Mouse (Mus musculus) stomach, postnatal 0 days (tissue): ENCODE measurements around the gene Fmnl1. TPM values are rescaled to one million over a fixed set of nuclear protein-coding genes. Genes with fewer than 3 reads are reported as not detected.

Experiments
- ATAC-seq: fragments of 200-750 bp; cut with Nextera tagmentation; 2 replicates; pipeline ENCODE4 v1.8.0; 2017; ENCODE audit not compliant: low FRiP score, low TSS enrichment
- DNase-seq: peaks from one replicate; pipeline ENCODE4 v3.0.0-alpha.2; 2016; ENCODE audit warnings: low spot score
- H3K27ac ChIP-seq: fragments of 300-500 bp; sonication (generic); replicated peaks from 2 replicates; pipeline ENCODE4 v1.5.1; 2014; ENCODE audit warnings: mild to moderate bottlenecking, control low read depth
- H3K27me3 ChIP-seq: fragments of 300-500 bp; sonication (generic); 2 replicates; pipeline ENCODE4 v1.6.1; 2014; ENCODE audit warnings: low read length; ENCODE audit not compliant: control insufficient read depth, insufficient read depth
- H3K36me3 ChIP-seq: fragments of 300-500 bp; sonication (generic); 2 replicates; pipeline ENCODE4 v1.6.1; 2014; ENCODE audit warnings: low read length, mixed read lengths; ENCODE audit not compliant: control insufficient read depth, insufficient read depth
- H3K4me1 ChIP-seq: fragments of 300-500 bp; sonication (generic); replicated peaks from 2 replicates; pipeline ENCODE4 v1.6.1; 2014; ENCODE audit warnings: antibody characterized with exemption; ENCODE audit not compliant: control insufficient read depth, insufficient read depth
- H3K4me2 ChIP-seq: fragments of 300-500 bp; sonication (generic); replicated peaks from 2 replicates; pipeline ENCODE4 v1.6.1; 2014; ENCODE audit warnings: low read depth, mild to moderate bottlenecking, control low read depth, moderate library complexity
- H3K4me3 ChIP-seq: fragments of 300-500 bp; sonication (generic); 2 replicates; pipeline ENCODE4 v1.5.1; 2014; ENCODE audit warnings: low read depth, low read length, control low read depth
- H3K9ac ChIP-seq: fragments of 300-500 bp; sonication (generic); 2 replicates; pipeline ENCODE4 v1.6.1; 2014; ENCODE audit warnings: mild to moderate bottlenecking, low read length, control low read depth, mixed read lengths
- H3K9me3 ChIP-seq: fragments of 300-500 bp; sonication (generic); 2 replicates; pipeline ENCODE4 v1.6.1; 2016; ENCODE audit warnings: low read length; ENCODE audit not compliant: control insufficient read depth
- CTCF ChIP-seq: IDR thresholded peaks from 2 replicates; pipeline ENCODE4 v1.5.1; 2016; ENCODE audit warnings: antibody characterized with exemption, low read depth, mild to moderate bottlenecking, moderate library complexity
- EP300 ChIP-seq: optimal IDR thresholded peaks from 2 replicates; pipeline ENCODE3; 2016; ENCODE audit warnings: antibody characterized with exemption
- WGBS: fragments of 180-500 bp; shearing (Covaris S2); extraction: QIAGEN DNeasy Blood & Tissue Kit; methylation state at CpG from one replicate; pipeline ENCODE4 v1.1.7; 2014; 5-methylcytosine and 5-hydroxymethylcytosine counted together
- polyA plus RNA-seq: library from polyadenylated mRNA; unstranded; fragments of >200 nt; fragmentation: Nextera tagmentation; extraction: Ambion mirVana; gene quantifications from 2 replicates; pipeline ENCODE4 v1.2.1, GENCODE M21; 2015

Fmnl1 gene
- 0.86 and 1.1 TPM in 2 replicates for polyA plus RNA-seq

DNA sequence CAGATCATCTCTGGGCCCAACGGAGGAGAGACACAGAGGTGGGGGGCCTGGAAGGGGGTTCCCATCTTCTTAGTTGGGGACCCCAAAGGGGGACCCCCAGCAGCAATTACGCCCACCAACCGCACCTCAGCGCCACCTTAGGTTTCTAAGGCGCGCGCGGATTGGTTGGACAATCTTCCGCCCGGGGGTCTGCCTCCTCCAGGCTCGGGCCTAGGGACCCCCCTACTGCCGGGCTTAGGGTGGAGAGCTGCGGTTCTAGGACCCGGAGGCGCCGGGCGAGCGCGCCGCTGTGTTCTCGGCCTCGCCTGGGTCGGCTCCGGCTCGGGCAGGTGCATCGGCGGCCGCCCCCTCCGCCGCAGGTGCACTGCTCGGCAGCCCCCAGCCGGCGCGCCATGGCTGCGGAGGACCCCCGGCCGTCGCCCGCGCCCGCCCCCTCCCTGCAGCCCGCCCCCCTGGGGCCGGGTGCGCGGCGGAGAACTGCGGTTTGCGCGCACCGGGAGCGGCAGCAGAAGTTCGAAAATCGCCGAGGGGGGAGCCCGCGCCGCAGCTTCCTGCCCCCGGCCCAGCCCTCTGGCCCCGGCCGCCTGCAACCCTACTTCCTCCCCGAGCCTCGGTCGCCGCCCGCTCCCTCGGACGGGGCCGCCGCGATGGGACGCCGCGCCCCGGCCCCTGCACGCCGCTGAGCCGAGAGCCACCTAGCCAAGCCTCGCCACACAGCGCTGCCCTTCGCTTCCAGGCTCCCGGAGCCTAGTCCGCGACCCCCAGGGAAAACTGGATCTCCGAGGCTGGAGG lies at the start of gene Fmnl1:
Fmnl1 (plus strand) TSS at position 614 of the 792 bp plus-strand sequence.
- no peaks in the 10 kb centered on the region for H3K36me3 ChIP-seq
- H3K27ac ChIP-seq, result no peak within 1 kb of the TSS
- peak; percentile 39 for DNase-seq
- H3K9me3 ChIP-seq, result no peaks in the 10 kb centered on the region
- H3K4me3 ChIP-seq, result peak within 1 kb of the TSS; percentile 56
- TF ChIP-seq CTCF, result no peak
- no peak for TF ChIP-seq EP300
- H3K27me3 ChIP-seq, result peaks cover 10% of the 10 kb centered on the region; the same call in 1 of the 2 replicates
- peak within 1 kb of the TSS; percentile 58 for H3K9ac ChIP-seq
- peak within 1 kb of the TSS; percentile 92 for H3K4me2 ChIP-seq
- ATAC-seq, result peak; percentile 49; the same call in 1 of the 2 replicates
- H3K4me1 ChIP-seq, result no peaks in the 10 kb centered on the region
- 1% methylated on average over 64 of the region's 84 CpGs for WGBS

DNA sequence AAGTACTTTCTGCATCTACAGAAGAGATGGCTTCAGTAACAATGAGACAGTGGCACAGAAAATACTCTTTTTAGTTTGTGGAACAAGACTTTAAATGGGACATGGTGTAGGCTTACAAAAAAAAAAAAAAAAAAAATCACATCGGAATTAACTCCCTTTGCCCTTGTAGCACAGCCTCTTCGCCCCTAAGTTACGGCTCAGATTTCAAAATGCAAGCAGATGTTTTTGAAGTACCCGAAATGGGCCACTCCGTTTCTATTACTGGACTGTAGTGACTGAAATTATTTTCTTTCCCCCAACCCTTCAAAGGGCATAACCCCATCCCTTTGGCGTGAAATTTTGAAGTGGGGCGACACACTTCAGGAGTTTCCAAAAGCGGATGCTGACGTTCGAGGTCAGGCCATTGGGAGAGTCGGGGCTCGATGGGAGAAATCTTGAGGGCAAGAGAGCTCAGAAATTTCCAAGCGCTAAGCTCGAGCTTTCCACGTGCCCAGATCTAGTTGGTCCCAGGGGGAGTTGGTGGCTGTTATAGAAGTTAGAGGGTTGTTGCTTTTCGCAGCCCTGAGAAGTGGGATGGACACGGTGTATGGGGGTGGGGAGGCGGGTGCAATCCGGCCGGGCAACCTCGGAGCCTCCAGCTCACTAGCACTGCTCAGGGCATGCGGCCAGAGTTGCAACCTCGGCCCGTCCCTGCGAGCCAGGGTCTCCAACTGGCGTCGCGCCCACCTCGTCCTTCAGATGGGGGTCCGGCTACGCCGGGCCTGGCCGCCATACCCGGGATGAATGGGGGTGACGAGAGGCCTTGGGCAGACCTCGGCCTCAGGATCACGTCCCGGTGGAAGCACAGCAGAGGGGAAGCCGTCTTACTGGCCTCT lies 39.0 kb upstream of the Fmnl1 start, which contains the start of gene Hexim2:
Hexim2 (plus strand) TSS at position 729 of the 875 bp plus-strand sequence.
- H3K27ac ChIP-seq, result peak within 1 kb of the TSS; percentile 98
- H3K9me3 ChIP-seq, result no peaks in the 10 kb centered on the region
- H3K4me1 ChIP-seq, result peaks cover 10% of the 10 kb centered on the region; the same call in 1 of the 2 replicates
- peak within 1 kb of the TSS; percentile 96 for H3K4me3 ChIP-seq
- peak; percentile 68 for DNase-seq
- H3K27me3 ChIP-seq, result no peaks in the 10 kb centered on the region
- H3K4me2 ChIP-seq, result peak within 1 kb of the TSS; percentile 70
- peak within 1 kb of the TSS; percentile 100 for H3K9ac ChIP-seq
- TF ChIP-seq CTCF (no peak), EP300 (no peak)
- WGBS, result under 1% methylated on average over 39 of the region's 39 CpGs
- H3K36me3 ChIP-seq, result no peaks in the 10 kb centered on the region
- peak; percentile 42 for ATAC-seq

DNA sequence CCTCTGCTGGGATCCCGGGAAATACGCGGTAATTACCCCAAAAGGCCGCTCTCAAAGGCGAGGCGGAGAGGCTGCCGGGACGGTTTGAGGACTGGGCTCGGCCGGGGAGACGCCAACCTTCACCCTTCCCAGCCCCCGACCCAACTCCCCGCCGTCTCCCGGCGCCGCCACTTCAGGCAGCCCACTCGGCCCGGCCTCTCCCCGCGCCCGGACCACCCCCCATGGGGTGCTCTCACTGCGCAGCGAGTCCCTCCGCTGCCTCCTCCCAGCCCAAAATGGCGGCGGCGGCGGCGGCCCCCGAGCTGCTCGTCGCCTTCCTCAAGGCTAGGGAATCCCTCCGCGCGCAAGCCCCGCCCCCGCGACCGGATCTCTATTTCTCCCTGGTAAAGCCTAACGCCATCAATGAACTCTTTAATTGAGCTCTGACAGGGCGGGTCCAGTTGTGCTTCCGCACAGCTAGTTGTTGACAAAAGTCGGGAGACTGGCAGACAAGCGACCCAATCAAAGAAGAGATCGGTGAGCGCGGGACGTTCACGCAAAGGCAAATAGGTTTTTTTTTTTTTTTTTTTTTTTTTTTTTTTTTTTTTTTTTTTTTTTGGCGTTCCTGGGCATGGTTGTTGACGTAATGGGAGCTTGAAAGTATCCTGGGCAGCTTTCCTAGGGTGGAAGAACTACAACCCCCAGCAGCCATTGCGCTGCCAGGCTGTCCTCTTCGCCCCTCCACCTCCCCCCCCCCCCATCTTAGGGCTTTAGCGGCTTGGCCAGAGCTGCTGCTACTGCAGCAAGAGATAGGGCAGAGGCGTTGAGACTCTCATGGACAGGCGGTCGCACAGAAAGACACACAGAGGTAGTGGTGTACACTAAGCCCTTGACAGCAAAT lies 38.1 kb upstream of the Fmnl1 start:
- Histone ChIP-seq H3K36me3 (no peaks in the 10 kb centered on the region), H3K4me2 (peak overlapping the region; percentile 70), H3K27me3 (no peaks in the 10 kb centered on the region), H3K4me3 (peak overlapping the region; percentile 96), H3K9ac (peak overlapping the region; percentile 100), H3K27ac (peak overlapping the region; percentile 98), H3K4me1 (peaks cover 10% of the 10 kb centered on the region; the same call in 1 of the 2 replicates), H3K9me3 (no peaks in the 10 kb centered on the region)
- ATAC-seq (peak; percentile 96), DNase-seq (peak; percentile 100)
- TF ChIP-seq CTCF (no peak), EP300 (no peak)
- WGBS, result under 1% methylated on average over 57 of the region's 58 CpGs

DNA sequence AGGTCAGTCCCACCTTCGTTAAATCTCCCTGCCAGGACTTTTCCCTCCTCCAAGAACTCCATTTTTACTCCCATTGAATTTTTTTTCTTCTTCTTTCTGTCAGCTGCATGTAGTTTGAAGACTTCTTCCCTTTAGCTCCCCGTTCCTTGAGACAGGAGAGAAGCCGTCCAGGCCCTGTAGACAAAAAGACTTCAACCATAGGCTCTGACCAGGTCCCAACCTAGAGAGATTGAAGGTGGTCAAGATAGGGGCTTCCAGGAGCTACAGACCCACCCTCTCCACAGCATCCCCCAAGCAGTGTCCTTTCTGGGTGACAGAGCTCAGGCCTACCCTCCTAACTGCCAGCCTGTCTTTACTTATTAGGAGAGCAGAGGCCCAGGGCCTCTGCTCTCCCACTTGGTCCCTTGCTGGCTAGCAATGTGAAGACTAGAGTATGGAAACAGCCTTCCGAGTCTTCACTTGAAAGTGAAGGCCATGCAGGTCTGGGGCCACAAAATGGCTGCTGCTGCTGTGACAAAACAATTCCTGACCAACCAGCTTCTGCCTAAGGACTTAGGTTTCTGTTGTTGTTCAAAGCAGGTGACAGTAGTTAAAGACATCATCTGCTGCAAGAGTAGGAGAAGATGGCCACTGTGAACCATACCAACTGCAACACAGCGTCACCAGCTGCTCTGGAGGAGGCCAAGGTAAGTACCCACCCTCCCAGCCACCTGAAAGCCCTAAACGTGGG lies 37.3 kb upstream of the Fmnl1 start:
- DNase-seq (no peak), ATAC-seq (no peak)
- TF ChIP-seq CTCF (no peak), EP300 (no peak)
- 44% methylated on average over 6 of the region's 6 CpGs for WGBS
- Histone ChIP-seq H3K4me3 (peak overlapping the region; percentile 3; the same call in 1 of the 2 replicates), H3K36me3 (0 out of 2 replicates have a peak, but pooled peaks cover 1% of the 10 kb centered on the region), H3K27me3 (no peaks in the 10 kb centered on the region), H3K27ac (peak overlapping the region; percentile 82), H3K9me3 (no peaks in the 10 kb centered on the region), H3K9ac (peak overlapping the region; percentile 50; the same call in 1 of the 2 replicates), H3K4me2 (peak overlapping the region; percentile 49), H3K4me1 (peaks cover 10% of the 10 kb centered on the region; the same call in 1 of the 2 replicates)
